Mouse (Mus musculus) ES-E14 (cell line): ENCODE measurements at regions not wholly inside any gene's neighbourhood (a gene's known extent, or its start where the extent isn't known, plus 50 kb on each side); places are given as distances from the start of the nearest gene placed in this dataset.

Experiments
- HCFC1 ChIP-seq: IDR thresholded peaks from 2 replicates; pipeline ENCODE4 v1.6.1; 2012; ENCODE audit warnings: low read length, inconsistent platforms, borderline replicate concordance; ENCODE audit not compliant: insufficient read depth
- MAFK ChIP-seq: IDR thresholded peaks from 2 replicates; pipeline ENCODE4 v1.6.1; 2014; ENCODE audit warnings: mild to moderate bottlenecking, low read depth, low read length, inconsistent platforms; ENCODE audit not compliant: insufficient read depth
- ZC3H11A ChIP-seq: IDR thresholded peaks from 2 replicates; pipeline ENCODE4 v1.6.1; 2012; ENCODE audit warnings: low read depth, mild to moderate bottlenecking, inconsistent platforms, low read length, borderline replicate concordance
- ZNF384 ChIP-seq: IDR thresholded peaks from 2 replicates; pipeline ENCODE4 v1.6.1; 2012; ENCODE audit warnings: low read depth, low read length, inconsistent platforms

DNA sequence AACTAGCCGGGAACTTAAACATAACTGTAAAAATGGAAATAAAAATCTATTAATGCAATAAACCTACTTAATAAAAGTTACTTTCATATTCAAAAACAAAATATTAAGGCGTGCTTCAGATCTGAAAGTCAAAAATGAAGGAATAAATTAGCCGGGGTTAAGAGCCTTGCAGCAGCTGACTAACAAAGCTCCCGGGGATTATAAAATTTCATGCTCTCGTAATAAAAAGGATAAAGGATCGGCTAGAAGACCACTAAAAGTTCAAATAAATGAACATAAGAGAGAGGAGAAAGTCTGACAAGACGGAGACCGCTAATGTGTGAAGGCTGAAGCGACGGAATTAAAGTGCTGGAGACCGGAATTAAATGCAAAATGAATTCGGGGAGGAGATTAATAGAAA lies 144.3 kb upstream of the Zfp64 start:
- TF ChIP-seq HCFC1 = no peak
- TF ChIP-seq MAFK = no peak
- no peak for TF ChIP-seq ZC3H11A
- no peak for TF ChIP-seq ZNF384
